Mouse (Mus musculus) cortical plate, adult 2 months (tissue): Measurements from ENCODE around the gene Col12a1. TPM values are rescaled to one million over a fixed set of nuclear protein-coding genes. Genes with fewer than 3 reads are reported as not detected.

ENCODE experiments used
- H3K27ac ChIP-seq: fragments of 200-500 bp; 2 replicates; pipeline ENCODE4 v1.5.1; 2012; ENCODE audit warnings: low read length, control low read depth, inconsistent platforms; ENCODE audit not compliant: insufficient read depth
- H3K4me1 ChIP-seq: fragments of 200-500 bp; 2 replicates; pipeline ENCODE4 v1.6.1; 2011; ENCODE audit warnings: low read length; ENCODE audit not compliant: control insufficient read depth, insufficient read depth
- H3K4me3 ChIP-seq: fragments of 200-500 bp; 2 replicates; pipeline ENCODE4 v1.5.1; 2011; ENCODE audit warnings: mild to moderate bottlenecking, low read length, control low read depth; ENCODE audit not compliant: insufficient read depth
- CTCF ChIP-seq: fragments of 200-500 bp; IDR thresholded peaks from 2 replicates; pipeline ENCODE4 v1.5.1; 2011; ENCODE audit warnings: mild to moderate bottlenecking, control low read depth, low read length; ENCODE audit not compliant: insufficient read depth; ENCODE audit errors: extremely low read depth
- POLR2A ChIP-seq: fragments of 200-500 bp; IDR thresholded peaks from 2 replicates; pipeline ENCODE4 v1.6.1; 2011; ENCODE audit warnings: mild to moderate bottlenecking, low read length, control low read depth; ENCODE audit not compliant: insufficient read depth; ENCODE audit errors: extremely low read depth
- polyA plus RNA-seq: library from polyadenylated mRNA; depleted of rRNA; stranded (reverse); fragments of >200 nt; gene quantifications from 2 replicates; pipeline ENCODE4 v1.2.3, GENCODE M21; 2012; rRNA removed

The Col12a1 gene
- polyA plus RNA-seq, 1 experiment: 10.9 TPM

DNA sequence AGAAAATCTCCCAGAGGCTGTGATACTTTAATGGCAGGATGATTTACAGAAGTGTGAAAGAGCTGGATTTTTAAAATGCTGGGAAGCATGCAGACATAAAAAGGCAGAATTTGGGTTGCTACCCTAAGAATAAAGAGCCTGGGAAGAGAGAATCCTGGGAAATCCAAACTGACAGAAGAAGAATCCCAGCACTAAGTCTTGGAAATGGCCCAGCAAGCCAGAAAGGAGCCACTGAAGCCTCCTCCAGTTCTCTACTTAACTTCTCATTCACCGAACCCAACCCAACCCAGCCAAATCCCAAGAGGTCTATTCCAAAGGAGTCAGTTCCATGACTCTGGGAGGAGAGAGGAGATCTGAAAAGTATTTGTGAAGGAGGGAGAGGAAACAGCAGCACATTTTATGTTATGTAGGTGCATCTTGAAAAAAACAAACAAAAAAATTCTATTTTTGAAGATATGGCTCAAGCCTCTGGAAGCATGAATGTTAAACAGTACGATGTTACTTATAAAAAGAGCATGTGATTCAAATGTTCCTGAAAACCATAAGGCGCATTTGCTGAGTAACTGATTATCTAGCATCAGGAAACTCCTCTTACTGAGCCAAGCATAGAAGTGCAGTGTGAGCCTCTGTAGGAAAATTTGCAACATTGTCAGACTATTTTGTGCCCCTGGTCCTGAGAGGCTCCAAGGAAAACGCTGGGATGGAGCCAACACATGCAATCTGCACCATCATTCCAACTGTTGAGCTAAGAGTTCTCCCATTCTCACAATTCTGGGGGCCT, 132.0 kb downstream of the Col12a1 start:
- Histone ChIP-seq H3K4me3 (no peak overlapping the region), H3K4me1 (no peaks in the 10 kb centered on the region), H3K27ac (no peak overlapping the region)
- TF ChIP-seq CTCF (no peak), POLR2A (no peak)

DNA sequence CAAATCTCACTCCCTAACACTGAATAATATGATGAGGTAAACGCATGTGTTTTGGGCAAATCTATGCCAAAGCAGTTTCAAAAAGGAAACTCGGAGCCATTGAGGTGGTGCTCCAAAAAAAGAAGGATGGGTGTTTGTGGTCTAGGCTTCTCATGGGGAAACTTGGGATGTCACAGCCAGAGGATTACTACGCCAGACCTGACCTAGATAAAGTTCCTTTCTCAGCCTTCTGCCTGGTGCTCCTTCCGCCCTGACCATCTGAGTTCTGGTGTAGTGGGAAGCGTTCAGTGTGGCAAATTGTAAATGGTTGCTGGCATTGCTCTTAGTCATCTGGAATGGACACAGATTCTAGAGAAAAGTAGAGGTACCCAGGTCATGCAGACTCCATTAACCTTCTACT, 151.8 kb downstream of the Col12a1 start:
- no peak overlapping the region for H3K4me3 ChIP-seq
- TF ChIP-seq CTCF: no peak
- TF ChIP-seq POLR2A: no peak
- no peaks in the 10 kb centered on the region for H3K4me1 ChIP-seq
- no peak overlapping the region for H3K27ac ChIP-seq

DNA sequence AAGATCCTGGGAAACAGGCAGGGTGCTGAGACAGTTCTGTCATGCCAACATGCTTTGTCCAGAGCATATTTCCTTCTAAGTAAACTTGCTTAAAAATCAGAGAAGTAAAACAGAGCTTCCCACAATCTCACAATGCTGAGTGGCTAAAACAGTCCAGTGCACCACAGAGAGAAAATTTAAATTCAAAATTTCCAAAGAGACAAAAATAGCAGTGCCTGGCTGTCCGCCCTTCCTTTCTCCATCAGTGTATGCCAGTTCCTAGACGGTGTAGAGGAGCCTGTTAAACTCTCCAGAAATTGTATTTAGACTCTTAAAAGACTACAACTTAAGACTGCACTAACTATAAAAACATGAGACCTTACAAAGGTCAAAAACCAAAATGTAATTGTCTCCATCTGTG, 165.3 kb downstream of the Col12a1 start:
- Histone ChIP-seq H3K27ac (no peak overlapping the region), H3K4me3 (no peak overlapping the region), H3K4me1 (no peaks in the 10 kb centered on the region; the same call in 1 of the 2 replicates)
- TF ChIP-seq CTCF: no peak
- TF ChIP-seq POLR2A: no peak

Other genes starting within 250 kb of the Col12a1 start
- 644 and 706 TPM in 2 replicates for gene Cox7a2, start 41.0 kb upstream of the Col12a1 start, polyA plus RNA-seq
- 112 and 118 TPM in 2 replicates for gene Tmem30a, start 74.7 kb upstream of the Col12a1 start, polyA plus RNA-seq